Mouse (Mus musculus) limb, embryonic 13.5 days (tissue): ENCODE data around the gene Stx3. TPM values are rescaled to one million over a fixed set of nuclear protein-coding genes. Genes with fewer than 3 reads are reported as not detected.

Experiments used
- ATAC-seq: fragments of 200-750 bp; cut with Nextera tagmentation; 2 replicates; pipeline ENCODE4 v1.8.0; 2017; ENCODE audit warnings: low read depth, moderate number of reproducible peaks, moderate TSS enrichment; ENCODE audit not compliant: low FRiP score
- H3K27ac ChIP-seq: fragments of 300-500 bp; sonication (generic); 2 replicates; pipeline ENCODE4 v1.5.1; 2015; ENCODE audit warnings: inconsistent platforms, mild to moderate bottlenecking, moderate library complexity
- H3K27me3 ChIP-seq: fragments of 300-500 bp; sonication (generic); 2 replicates; pipeline ENCODE4 v1.6.1; 2015; ENCODE audit warnings: mild to moderate bottlenecking, inconsistent platforms
- H3K36me3 ChIP-seq: fragments of 300-500 bp; sonication (generic); 2 replicates; pipeline ENCODE4 v1.6.1; 2015; ENCODE audit warnings: inconsistent platforms, mild to moderate bottlenecking, moderate library complexity
- H3K4me1 ChIP-seq: fragments of 300-500 bp; sonication (generic); 2 replicates; pipeline ENCODE4 v1.6.1; 2015; ENCODE audit warnings: inconsistent platforms
- H3K4me2 ChIP-seq: fragments of 300-500 bp; sonication (generic); replicated peaks from 2 replicates; pipeline ENCODE4 v1.6.1; 2015; ENCODE audit warnings: inconsistent platforms, mild to moderate bottlenecking, moderate library complexity
- H3K4me3 ChIP-seq: fragments of 300-500 bp; sonication (generic); 2 replicates; pipeline ENCODE4 v1.5.1; 2015; ENCODE audit warnings: moderate library complexity, mild to moderate bottlenecking, inconsistent platforms
- H3K9ac ChIP-seq: fragments of 300-500 bp; sonication (generic); 2 replicates; pipeline ENCODE4 v1.6.1; 2015; ENCODE audit warnings: mild to moderate bottlenecking, inconsistent platforms
- H3K9me3 ChIP-seq: fragments of 300-500 bp; sonication (generic); 2 replicates; pipeline ENCODE4 v1.6.1; 2016; ENCODE audit warnings: inconsistent platforms
- WGBS: fragments of 180-500 bp; shearing (Covaris S2); methylation state at CpG from one replicate; pipeline ENCODE4 v1.1.7; 2015; 5-methylcytosine and 5-hydroxymethylcytosine counted together
- polyA plus RNA-seq: library from polyadenylated mRNA; unstranded; fragments of >200 nt; fragmentation: Nextera tagmentation; extraction: Ambion mirVana; gene quantifications from 2 replicates; pipeline ENCODE4 v1.2.1, GENCODE M21; 2015

Stx3 gene
- polyA plus RNA-seq, result 5.4 TPM in 2 replicates

GRCm38 (mm10) chr19:11819143-11819700 lies at the start of gene Stx3:
TSS of gene Stx3 (minus strand) at chr19:11819403.
- peaks cover 5% of the 10 kb centered on the region for H3K4me1 ChIP-seq
- no peaks in the 10 kb centered on the region for H3K9me3 ChIP-seq
- no peak for ATAC-seq
- WGBS, result under 1% methylated on average over 20 of the region's 20 CpGs
- peak within 1 kb of the TSS; percentile 76 for H3K9ac ChIP-seq
- H3K4me2 ChIP-seq, result peak within 1 kb of the TSS; percentile 96
- peaks cover 63% of the 10 kb centered on the region for H3K27me3 ChIP-seq
- no peaks in the 10 kb centered on the region for H3K36me3 ChIP-seq
- H3K4me3 ChIP-seq, result peak within 1 kb of the TSS; percentile 66
- no peak within 1 kb of the TSS for H3K27ac ChIP-seq

GRCm38 (mm10) chr19:11867837-11868236 lies 48.6 kb upstream of the Stx3 start:
- Histone ChIP-seq H3K4me3 (no peak overlapping the region), H3K27me3 (no peaks in the 10 kb centered on the region), H3K27ac (no peak overlapping the region), H3K4me2 (no peak overlapping the region), H3K4me1 (no peaks in the 10 kb centered on the region), H3K9ac (no peak overlapping the region), H3K9me3 (peaks cover 5% of the 10 kb centered on the region; the same call in 1 of the 2 replicates), H3K36me3 (no peaks in the 10 kb centered on the region)
- no peak for ATAC-seq
- 76% methylated on average over 2 of the region's 2 CpGs for WGBS

DNA sequence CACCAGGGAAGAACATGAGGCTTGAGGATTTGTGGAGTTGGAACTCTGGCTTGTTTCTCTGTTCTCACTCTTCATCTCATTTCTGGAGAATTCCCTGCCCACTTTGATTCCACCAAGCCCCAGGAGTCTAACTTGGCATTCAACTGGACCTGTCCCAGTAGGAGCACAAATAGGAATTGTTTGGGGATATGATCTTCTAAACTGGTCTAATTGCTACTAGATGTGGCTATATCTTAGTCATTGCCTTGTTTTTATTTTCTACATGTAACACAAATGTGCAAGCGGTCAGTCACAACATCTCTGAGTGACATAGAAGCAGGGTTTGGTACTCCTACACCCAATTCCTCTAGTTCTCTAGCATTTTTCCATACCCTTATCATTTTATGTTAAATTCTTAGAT lies 41.8 kb upstream of the Stx3 start, which contains the start of gene Olfr1418:
TSS of gene Olfr1418 (minus strand) at position 101 of the 400 bp plus-strand sequence.
- H3K27ac ChIP-seq, result no peak within 1 kb of the TSS
- no peaks in the 10 kb centered on the region for H3K4me1 ChIP-seq
- H3K27me3 ChIP-seq, result no peaks in the 10 kb centered on the region
- H3K4me3 ChIP-seq, result no peak within 1 kb of the TSS
- no peak within 1 kb of the TSS for H3K4me2 ChIP-seq
- no peaks in the 10 kb centered on the region for H3K36me3 ChIP-seq
- no peak within 1 kb of the TSS for H3K9ac ChIP-seq
- 95% methylated on average over 1 of the region's 1 CpGs for WGBS
- no peak for ATAC-seq
- no peaks in the 10 kb centered on the region for H3K9me3 ChIP-seq

DNA sequence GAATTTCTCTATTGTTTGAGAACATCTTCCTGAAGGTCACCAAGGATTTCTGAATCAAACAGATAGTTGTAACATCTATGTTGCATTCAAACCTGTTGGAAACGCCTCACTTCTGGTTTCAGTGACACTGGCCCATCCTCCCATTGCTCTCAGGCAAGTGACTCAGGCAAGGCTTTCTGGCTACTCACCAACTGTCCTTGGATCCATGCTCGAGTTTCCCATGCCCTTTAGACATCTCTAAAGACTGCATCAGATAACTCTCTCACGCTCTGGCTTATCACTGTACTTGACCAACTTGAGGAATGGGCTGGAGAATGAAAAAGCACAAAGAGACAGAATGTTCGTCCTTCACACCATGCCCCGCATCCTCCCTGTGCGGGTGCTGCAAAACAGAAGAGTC lies 37.3 kb upstream of the Stx3 start:
- 73% methylated on average over 6 of the region's 6 CpGs for WGBS
- Histone ChIP-seq H3K4me3 (no peak overlapping the region), H3K36me3 (no peaks in the 10 kb centered on the region), H3K9me3 (no peaks in the 10 kb centered on the region), H3K27ac (no peak overlapping the region), H3K4me1 (no peaks in the 10 kb centered on the region), H3K27me3 (no peaks in the 10 kb centered on the region), H3K4me2 (no peak overlapping the region), H3K9ac (no peak overlapping the region)
- no peak for ATAC-seq

DNA sequence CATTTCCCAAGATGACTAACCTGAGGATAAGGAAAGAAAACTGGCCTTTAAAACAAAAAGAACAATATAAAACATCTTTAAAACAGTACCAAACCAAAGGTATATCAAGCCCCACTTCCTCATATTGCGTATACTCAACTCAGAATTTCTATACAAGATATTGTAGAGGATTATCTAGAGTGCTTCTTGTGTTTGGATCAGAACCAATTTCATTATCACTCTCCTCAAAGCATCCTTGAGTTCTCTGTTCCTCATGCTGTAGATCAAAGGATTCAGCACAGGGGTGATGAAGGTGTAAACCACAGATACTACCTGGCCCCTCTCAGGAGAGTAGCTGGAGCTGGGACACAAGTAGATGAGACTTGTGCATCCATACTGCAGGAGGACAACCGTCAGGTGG lies 35.6 kb upstream of the Stx3 start:
- Histone ChIP-seq H3K9me3 (no peaks in the 10 kb centered on the region), H3K4me2 (no peak overlapping the region), H3K27ac (no peak overlapping the region), H3K9ac (no peak overlapping the region), H3K27me3 (no peaks in the 10 kb centered on the region), H3K4me3 (no peak overlapping the region), H3K36me3 (no peaks in the 10 kb centered on the region), H3K4me1 (no peaks in the 10 kb centered on the region)
- no peak for ATAC-seq
- WGBS, result 82% methylated on average over 2 of the region's 2 CpGs

GRCm38 (mm10) chr19:11852652-11853051 lies 33.4 kb upstream of the Stx3 start:
- 65% methylated on average over 4 of the region's 4 CpGs for WGBS
- Histone ChIP-seq H3K4me1 (no peaks in the 10 kb centered on the region), H3K9ac (no peak overlapping the region), H3K36me3 (no peaks in the 10 kb centered on the region), H3K27me3 (no peaks in the 10 kb centered on the region), H3K4me3 (no peak overlapping the region), H3K27ac (no peak overlapping the region), H3K4me2 (no peak overlapping the region), H3K9me3 (no peaks in the 10 kb centered on the region)
- no peak for ATAC-seq

GRCm38 (mm10) chr19:11846333-11846732 lies 27.1 kb upstream of the Stx3 start:
- WGBS, result 87% methylated on average over 4 of the region's 4 CpGs

GRCm38 (mm10) chr19:11839119-11839518 lies 19.9 kb upstream of the Stx3 start, which contains the start of gene Olfr1417:
TSS of gene Olfr1417 (minus strand) at chr19:11839219.
- no peak within 1 kb of the TSS for H3K9ac ChIP-seq
- ATAC-seq, result no peak
- no peaks in the 10 kb centered on the region for H3K27me3 ChIP-seq
- H3K4me3 ChIP-seq, result no peak within 1 kb of the TSS
- no peaks in the 10 kb centered on the region for H3K36me3 ChIP-seq
- H3K27ac ChIP-seq, result no peak within 1 kb of the TSS
- no peaks in the 10 kb centered on the region for H3K9me3 ChIP-seq
- H3K4me1 ChIP-seq, result no peaks in the 10 kb centered on the region
- 82% methylated on average over 4 of the region's 4 CpGs for WGBS
- H3K4me2 ChIP-seq, result no peak within 1 kb of the TSS

More at GRCm38 (mm10) chr19:11846333-11846732, 27.1 kb upstream of the Stx3 start:
- H3K9me3 ChIP-seq, result no peaks in the 10 kb centered on the region
- no peaks in the 10 kb centered on the region for H3K36me3 ChIP-seq
- H3K4me1 ChIP-seq, result no peaks in the 10 kb centered on the region
- no peak overlapping the region for H3K4me3 ChIP-seq
- H3K27ac ChIP-seq, result no peak overlapping the region
- no peaks in the 10 kb centered on the region for H3K27me3 ChIP-seq
- H3K9ac ChIP-seq, result no peak overlapping the region
- no peak for ATAC-seq
- no peak overlapping the region for H3K4me2 ChIP-seq

GRCm38 (mm10) chr19:11823346-11824065 lies 4.3 kb upstream of the Stx3 start:
- H3K4me2 ChIP-seq, result no peak overlapping the region
- ATAC-seq, result no peak
- WGBS, result 28% methylated on average over 4 of the region's 4 CpGs
- no peaks in the 10 kb centered on the region for H3K9me3 ChIP-seq
- no peaks in the 10 kb centered on the region for H3K36me3 ChIP-seq
- peaks cover 5% of the 10 kb centered on the region for H3K4me1 ChIP-seq
- H3K9ac ChIP-seq, result no peak overlapping the region
- no peak overlapping the region for H3K4me3 ChIP-seq
- peaks cover 23% of the 10 kb centered on the region for H3K27me3 ChIP-seq
- H3K27ac ChIP-seq, result no peak overlapping the region

DNA sequence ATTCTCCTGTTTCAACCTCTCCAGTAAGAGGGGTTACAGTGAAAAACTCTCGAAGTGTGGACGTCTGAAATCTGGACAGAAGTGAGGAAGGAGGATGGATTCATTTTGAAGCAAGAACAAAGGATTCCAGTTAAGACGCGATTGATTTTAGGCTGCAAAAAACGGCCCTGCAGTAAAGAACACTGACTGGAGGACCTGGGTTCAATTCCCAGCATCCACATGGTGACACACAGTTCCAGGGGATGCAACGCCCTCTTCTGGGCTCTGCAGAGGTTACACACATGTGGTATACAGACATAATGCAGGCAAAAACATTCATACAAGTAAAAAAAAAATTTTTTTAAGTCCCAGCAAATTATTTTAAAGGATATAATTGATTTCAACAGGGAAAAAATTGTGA lies 1.0 kb upstream of the Stx3 start:
- peak overlapping the region; percentile 96 for H3K4me2 ChIP-seq
- no peak overlapping the region for H3K9ac ChIP-seq
- peaks cover 5% of the 10 kb centered on the region for H3K4me1 ChIP-seq
- 31% methylated on average over 6 of the region's 6 CpGs for WGBS
- H3K27ac ChIP-seq, result no peak overlapping the region
- ATAC-seq, result no peak
- H3K9me3 ChIP-seq, result no peaks in the 10 kb centered on the region
- peaks cover 56% of the 10 kb centered on the region for H3K27me3 ChIP-seq
- H3K4me3 ChIP-seq, result peak overlapping the region; percentile 66
- no peaks in the 10 kb centered on the region for H3K36me3 ChIP-seq

GRCm38 (mm10) chr19:11819800-11820199 lies 597 bp upstream of the Stx3 start:
- Histone ChIP-seq H3K4me1 (peaks cover 5% of the 10 kb centered on the region), H3K27me3 (peaks cover 60% of the 10 kb centered on the region), H3K9me3 (no peaks in the 10 kb centered on the region), H3K4me3 (peak overlapping the region; percentile 66), H3K9ac (no peak overlapping the region), H3K27ac (no peak overlapping the region), H3K4me2 (peak overlapping the region; percentile 96), H3K36me3 (no peaks in the 10 kb centered on the region)
- peak; percentile 75; the same call in 1 of the 2 replicates for ATAC-seq
- under 1% methylated on average over 15 of the region's 15 CpGs for WGBS

DNA sequence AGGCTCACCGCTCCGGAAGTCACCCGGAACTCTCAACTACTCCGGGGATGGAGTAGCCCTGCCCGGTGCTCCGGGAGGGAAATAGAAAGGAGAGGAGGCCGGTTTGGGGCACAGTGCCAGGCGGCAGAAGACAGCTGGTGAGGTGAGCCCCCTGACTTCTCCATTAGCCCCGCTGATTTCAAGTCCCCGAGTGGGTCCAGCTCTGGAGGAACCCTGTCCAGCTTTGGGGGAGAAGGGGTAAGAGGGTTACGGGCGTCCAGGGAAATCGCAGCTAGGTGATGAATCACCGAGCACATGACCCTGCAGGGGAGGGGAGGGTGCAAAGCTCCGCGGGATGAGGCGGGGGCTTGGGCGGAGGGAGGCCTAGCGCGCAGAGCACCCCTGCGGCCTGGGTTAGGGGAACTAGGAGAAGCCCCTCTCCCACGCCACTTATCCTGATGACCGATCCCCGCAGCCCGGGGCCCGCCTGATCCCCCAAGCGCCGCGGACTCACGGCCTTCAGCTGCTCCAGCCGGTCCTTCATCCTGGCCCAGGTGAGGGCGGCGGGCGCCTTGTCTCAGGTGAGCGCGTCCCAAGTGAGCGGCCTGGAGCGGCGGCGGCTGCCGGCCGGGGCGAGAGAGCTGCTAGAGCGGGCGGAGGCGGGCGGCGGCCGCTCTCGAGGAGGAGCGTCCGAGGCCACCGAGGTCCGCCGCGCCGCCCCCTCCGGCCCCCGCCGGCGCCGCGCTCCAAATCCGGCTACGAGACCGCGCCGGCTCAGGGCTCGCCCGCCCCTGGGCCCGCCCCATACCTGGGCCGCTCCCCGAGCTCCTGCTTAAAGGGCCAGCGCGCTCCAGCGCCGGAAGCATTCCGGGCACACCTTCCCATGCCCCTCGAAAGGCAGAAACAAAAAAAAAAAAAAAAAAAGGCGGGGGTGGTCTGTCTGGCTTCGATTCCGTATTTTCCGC lies 732 bp downstream of the Stx3 start:
- Histone ChIP-seq H3K9me3 (no peaks in the 10 kb centered on the region), H3K27ac (no peak overlapping the region), H3K4me3 (peak overlapping the region; percentile 66), H3K4me2 (peak overlapping the region; percentile 96), H3K9ac (peak overlapping the region; percentile 76), H3K27me3 (peaks cover 63% of the 10 kb centered on the region), H3K4me1 (peaks cover 5% of the 10 kb centered on the region), H3K36me3 (no peaks in the 10 kb centered on the region)
- peak; percentile 79 for ATAC-seq
- under 1% methylated on average over 61 of the region's 83 CpGs for WGBS
